Mouse (Mus musculus) liver, postnatal 0 days (tissue): ENCODE measurements at regions not wholly inside any gene's neighbourhood (a gene's known extent, or its start where the extent isn't known, plus 50 kb on each side); places are given as distances from the start of the nearest gene placed in this dataset.

Experiments used
- CTCF ChIP-seq: sonication (generic); IDR thresholded peaks from 2 replicates; pipeline ENCODE4 v1.5.1; 2016; ENCODE audit warnings: antibody characterized with exemption, low read depth
- EP300 ChIP-seq: IDR thresholded peaks from 2 replicates; pipeline ENCODE4 v1.6.1; 2016; ENCODE audit warnings: antibody characterized with exemption, low read depth, mild to moderate bottlenecking

DNA sequence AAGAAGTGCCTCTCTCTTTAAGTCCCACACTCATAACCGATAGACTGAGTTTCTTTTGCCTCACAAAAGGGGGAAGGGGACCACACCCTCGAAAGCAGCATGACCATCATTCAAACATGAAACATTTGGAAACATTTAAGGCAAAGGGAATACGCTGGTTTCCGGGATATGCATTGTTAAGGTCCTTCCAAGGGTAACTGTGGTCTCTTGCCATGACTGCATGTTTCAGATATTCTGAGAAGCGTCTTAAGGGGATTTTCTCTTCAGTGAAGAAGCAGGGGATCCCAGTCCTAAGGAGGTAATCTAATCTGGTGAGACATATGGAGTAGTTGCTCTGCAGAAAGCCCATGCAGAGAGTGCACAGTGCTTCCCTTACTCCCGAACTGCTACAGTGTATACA, 258.8 kb downstream of the Mreg start:
- TF ChIP-seq CTCF = no peak
- TF ChIP-seq EP300 = no peak
